Mouse (Mus musculus): Measurements from ENCODE around the gene Trim47. TPM values are rescaled to one million over a fixed set of nuclear protein-coding genes. Genes with fewer than 3 reads are reported as not detected.

Trim47 gene
- polyA plus RNA-seq, 1 experiment from 2014 or later: 13.1 TPM

DNA sequence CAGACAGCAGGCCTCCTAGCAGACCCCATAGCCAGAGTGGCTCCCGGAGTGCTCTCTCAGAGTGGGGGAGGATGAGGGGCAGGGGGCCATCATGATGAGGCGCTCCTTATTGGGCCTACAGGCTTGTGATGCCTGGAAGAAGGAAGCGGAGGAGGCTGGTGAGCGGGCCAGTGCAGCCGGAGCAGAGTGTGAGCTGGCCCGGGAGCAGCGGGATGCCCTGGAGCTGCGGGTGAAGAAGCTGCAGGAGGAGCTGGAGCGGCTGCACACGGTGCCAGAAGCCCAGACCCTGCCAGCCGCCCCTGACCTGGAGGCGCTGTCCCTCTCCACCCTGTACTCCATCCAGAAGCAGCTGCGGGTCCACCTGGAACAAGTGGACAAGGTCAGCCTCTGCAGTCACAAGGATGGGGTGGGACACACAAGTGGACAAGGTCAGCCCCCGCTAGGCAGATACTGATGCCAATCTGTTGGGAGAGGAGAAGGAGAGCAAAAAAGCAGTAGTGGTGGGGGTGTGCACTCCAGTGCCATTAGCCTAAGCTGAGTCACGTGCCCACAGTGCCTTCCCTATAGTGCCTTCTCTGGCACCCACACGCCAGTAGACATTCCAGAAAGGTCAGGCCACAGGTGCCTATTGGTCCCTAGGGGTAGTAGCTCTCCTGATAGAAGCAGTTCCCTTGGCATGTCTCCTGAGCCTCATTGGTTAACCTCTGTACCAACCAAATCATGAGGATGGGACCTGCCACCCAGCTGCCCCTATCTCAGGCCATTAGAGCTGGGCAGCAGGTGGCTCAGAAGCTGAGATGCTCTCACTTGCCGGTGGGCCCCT lies 67.9 kb downstream of the Trim47 start:
- Histone ChIP-seq H3K9ac (ENCODE audit: low read length) (no peak overlapping the region), H3K4me2 (ENCODE audit: low read length) (no peak overlapping the region), H3K27me3 (replicated peaks; ENCODE audit: control insufficient read depth, insufficient read depth, low read length) (no peaks in the 10 kb centered on the region), H3K27ac (ENCODE audit: low read depth) (no peak overlapping the region), H3K4me3 (ENCODE audit: low read depth, low read length) (no peak overlapping the region), H3K36me3 (ENCODE audit: control insufficient read depth, insufficient read depth, low read length) (peaks cover 78% of the 10 kb centered on the region), H3K4me1 (replicated peaks; ENCODE audit: control insufficient read depth, insufficient read depth, low read length) (no peaks in the 10 kb centered on the region), H3K9me3 (ENCODE audit: control insufficient read depth, low read length) (no peaks in the 10 kb centered on the region)
- no peak for ATAC-seq (replicated peaks; ENCODE audit: low FRiP score, low TSS enrichment, low read depth)
- 92% methylated on average over 17 of the region's 17 CpGs for WGBS
- no peak for DNase-seq (ENCODE audit: low spot score)

DNA sequence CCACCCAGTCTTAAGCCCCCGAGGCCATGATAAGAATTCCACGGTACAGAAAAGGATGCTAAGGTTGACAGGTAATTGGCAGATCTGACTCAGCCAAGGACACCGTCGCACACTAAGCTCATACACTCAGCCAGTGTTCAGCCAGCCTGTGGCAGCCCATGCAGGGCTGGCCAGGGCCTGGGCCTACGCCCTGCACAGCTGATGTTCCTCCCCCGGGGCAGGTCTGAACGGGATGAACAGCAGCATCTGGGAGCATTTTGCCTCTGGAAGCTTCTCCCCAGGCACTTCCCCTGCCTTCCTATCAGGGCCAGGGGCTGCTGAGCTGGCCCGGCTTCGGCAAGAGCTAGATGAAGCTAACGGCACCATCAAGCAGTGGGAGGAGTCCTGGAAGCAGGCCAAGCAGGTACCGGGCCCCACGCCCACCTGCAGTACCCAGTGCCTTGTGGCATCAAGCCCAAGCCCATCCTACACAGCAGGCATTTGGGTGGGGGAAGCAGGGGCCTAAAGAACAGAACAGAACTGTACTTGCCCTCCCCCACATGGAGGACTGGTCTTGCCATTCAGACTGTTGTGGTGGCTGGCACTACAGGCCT lies 68.9 kb downstream of the Trim47 start:
- Histone ChIP-seq H3K27ac (ENCODE audit: low read depth) (no peak overlapping the region), H3K27me3 (replicated peaks; ENCODE audit: control insufficient read depth, insufficient read depth, low read length) (no peaks in the 10 kb centered on the region), H3K4me2 (ENCODE audit: low read length) (no peak overlapping the region), H3K9ac (ENCODE audit: low read length) (no peak overlapping the region), H3K36me3 (ENCODE audit: control insufficient read depth, insufficient read depth, low read length) (peaks cover 88% of the 10 kb centered on the region), H3K9me3 (ENCODE audit: control insufficient read depth, low read length) (no peaks in the 10 kb centered on the region), H3K4me1 (replicated peaks; ENCODE audit: control insufficient read depth, insufficient read depth, low read length) (no peaks in the 10 kb centered on the region), H3K4me3 (ENCODE audit: low read depth, low read length) (no peak overlapping the region)
- 85% methylated on average over 12 of the region's 12 CpGs for WGBS
- ATAC-seq (replicated peaks; ENCODE audit: low FRiP score, low TSS enrichment, low read depth) (no peak), DNase-seq (ENCODE audit: low spot score) (no peak)

DNA sequence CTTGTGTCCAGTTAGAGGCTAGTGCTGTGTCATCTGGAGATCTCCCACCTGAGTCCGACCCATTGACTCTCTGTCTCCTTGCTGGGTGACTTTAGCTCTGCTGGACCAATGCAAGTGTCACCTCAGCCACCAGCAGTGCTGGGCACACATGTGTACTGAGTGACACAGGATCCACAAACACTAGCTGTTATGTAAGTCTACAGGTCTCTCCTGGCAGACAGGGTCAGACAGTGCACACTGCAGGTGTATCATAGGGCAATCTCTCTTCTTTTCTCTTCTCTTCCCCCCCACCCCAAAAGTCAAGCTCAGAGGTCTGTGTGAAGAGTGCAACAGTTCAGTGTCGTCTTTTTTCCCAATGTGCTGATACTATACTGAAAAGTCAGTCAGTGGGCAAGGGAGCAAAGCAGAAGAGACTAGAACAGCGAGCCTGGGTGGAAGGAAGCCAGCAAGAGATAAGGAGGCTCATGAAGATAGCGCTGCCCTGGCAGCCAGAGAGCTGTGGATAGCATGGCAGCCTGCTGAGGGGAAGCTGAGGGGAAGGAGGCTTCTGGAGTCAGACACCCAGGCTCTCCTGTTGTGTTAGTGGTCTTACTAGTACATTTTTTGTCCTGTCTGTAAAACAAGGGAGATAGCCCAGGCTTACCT lies 69.7 kb downstream of the Trim47 start:
- Histone ChIP-seq H3K4me2 (ENCODE audit: low read length) (no peak overlapping the region), H3K9ac (ENCODE audit: low read length) (no peak overlapping the region), H3K27me3 (replicated peaks; ENCODE audit: control insufficient read depth, insufficient read depth, low read length) (no peaks in the 10 kb centered on the region), H3K36me3 (ENCODE audit: control insufficient read depth, insufficient read depth, low read length) (peaks cover 95% of the 10 kb centered on the region), H3K27ac (ENCODE audit: low read depth) (no peak overlapping the region), H3K4me1 (replicated peaks; ENCODE audit: control insufficient read depth, insufficient read depth, low read length) (no peaks in the 10 kb centered on the region), H3K4me3 (ENCODE audit: low read depth, low read length) (no peak overlapping the region), H3K9me3 (ENCODE audit: control insufficient read depth, low read length) (no peaks in the 10 kb centered on the region)
- WGBS: 83% methylated on average over 4 of the region's 4 CpGs
- ATAC-seq (replicated peaks; ENCODE audit: low FRiP score, low TSS enrichment, low read depth): no peak
- DNase-seq (ENCODE audit: low spot score): no peak

DNA sequence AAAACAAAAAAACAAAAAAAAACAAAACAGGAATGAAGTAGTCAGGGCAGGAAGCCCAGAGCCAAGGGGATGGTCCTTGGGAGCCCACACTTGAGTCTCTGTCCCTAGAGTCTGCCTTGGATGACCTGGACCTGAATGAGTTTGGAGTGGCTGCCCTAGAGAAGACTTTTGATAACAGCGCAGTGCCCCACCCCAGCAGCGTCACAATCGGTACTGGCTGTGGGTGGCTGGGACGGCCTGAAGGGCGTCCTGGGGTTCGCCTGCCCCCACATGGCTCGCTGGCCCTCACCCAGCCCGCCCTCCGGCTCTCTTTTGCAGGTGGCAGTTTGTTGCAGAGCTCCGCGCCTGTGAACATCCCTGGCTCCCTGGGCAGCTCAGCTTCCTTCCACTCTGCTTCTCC lies 71.1 kb downstream of the Trim47 start:
- H3K27me3 ChIP-seq (replicated peaks; ENCODE audit: control insufficient read depth, insufficient read depth, low read length): no peaks in the 10 kb centered on the region
- no peak for ATAC-seq (replicated peaks; ENCODE audit: low FRiP score, low TSS enrichment, low read depth)
- no peak overlapping the region for H3K4me3 ChIP-seq (ENCODE audit: low read depth, low read length)
- H3K9ac ChIP-seq (ENCODE audit: low read length): no peak overlapping the region
- DNase-seq (ENCODE audit: low spot score): no peak
- peaks cover 98% of the 10 kb centered on the region for H3K36me3 ChIP-seq (ENCODE audit: control insufficient read depth, insufficient read depth, low read length)
- no peaks in the 10 kb centered on the region for H3K4me1 ChIP-seq (replicated peaks; ENCODE audit: control insufficient read depth, insufficient read depth, low read length)
- no peaks in the 10 kb centered on the region for H3K9me3 ChIP-seq (ENCODE audit: control insufficient read depth, low read length)
- no peak overlapping the region for H3K4me2 ChIP-seq (ENCODE audit: low read length)
- no peak overlapping the region for H3K27ac ChIP-seq (ENCODE audit: low read depth)
- WGBS: 94% methylated on average over 11 of the region's 11 CpGs

Other genes with a start within 250 kb of the Trim47 start
- gene Smim5, start 227.2 kb downstream of the Trim47 start, polyA plus RNA-seq (2014; fragmentation: Nextera tagmentation; extraction: Ambion mirVana): 1.1 and 2.5 TPM in 2 replicates
- gene Smim6, start 215.2 kb downstream of the Trim47 start, polyA plus RNA-seq (2014; fragmentation: Nextera tagmentation; extraction: Ambion mirVana): 16.9 and 24.5 TPM in 2 replicates
- 37.3 and 38.6 TPM in 2 replicates for gene Sap30bp, start 193.9 kb downstream of the Trim47 start, polyA plus RNA-seq (2014; fragmentation: Nextera tagmentation; extraction: Ambion mirVana)
- 18.5 and 20.7 TPM in 2 replicates for gene Recql5, start 193.7 kb downstream of the Trim47 start, polyA plus RNA-seq (2014; fragmentation: Nextera tagmentation; extraction: Ambion mirVana)
- 4.8 and 5.5 TPM in 2 replicates for gene Itgb4, start 152.5 kb downstream of the Trim47 start, polyA plus RNA-seq (2014; fragmentation: Nextera tagmentation; extraction: Ambion mirVana)
- 235 and 236 TPM in 2 replicates for gene Galk1, start 114.5 kb downstream of the Trim47 start, polyA plus RNA-seq (2014; fragmentation: Nextera tagmentation; extraction: Ambion mirVana)
- 1,654 and 1,734 TPM in 2 replicates for gene H3f3b, start 99.2 kb downstream of the Trim47 start, polyA plus RNA-seq (2014; fragmentation: Nextera tagmentation; extraction: Ambion mirVana)
- 29.8 and 34.5 TPM in 2 replicates for gene Unk, start 96.9 kb downstream of the Trim47 start, polyA plus RNA-seq (2014; fragmentation: Nextera tagmentation; extraction: Ambion mirVana)
- gene Unc13d, start 49.2 kb downstream of the Trim47 start, polyA plus RNA-seq (2014; fragmentation: Nextera tagmentation; extraction: Ambion mirVana): 2.6 and 3.5 TPM in 2 replicates
- 78.0 and 85.0 TPM in 2 replicates for gene Wbp2, start 40.2 kb downstream of the Trim47 start, polyA plus RNA-seq (2014; fragmentation: Nextera tagmentation; extraction: Ambion mirVana)
- 5.3 and 5.5 TPM in 2 replicates for gene Trim65, start 3.9 kb upstream of the Trim47 start, polyA plus RNA-seq (2014; fragmentation: Nextera tagmentation; extraction: Ambion mirVana)
- 111 and 113 TPM in 2 replicates for gene Mrpl38, start 11.7 kb upstream of the Trim47 start, polyA plus RNA-seq (2014; fragmentation: Nextera tagmentation; extraction: Ambion mirVana)
- 22.8 and 23.3 TPM in 2 replicates for gene Fbf1, start 41.0 kb upstream of the Trim47 start, polyA plus RNA-seq (2014; fragmentation: Nextera tagmentation; extraction: Ambion mirVana)
- gene Ten1, start 71.6 kb upstream of the Trim47 start, polyA plus RNA-seq (2014; fragmentation: Nextera tagmentation; extraction: Ambion mirVana): 88.8 and 93.2 TPM in 2 replicates
- gene Acox1, start 71.8 kb upstream of the Trim47 start, polyA plus RNA-seq (2014; fragmentation: Nextera tagmentation; extraction: Ambion mirVana): 33.3 and 35.1 TPM in 2 replicates
- gene Evpl, start 110.9 kb upstream of the Trim47 start, polyA plus RNA-seq (2014; fragmentation: Nextera tagmentation; extraction: Ambion mirVana): 3.2 and 3.7 TPM in 2 replicates
- gene Srp68, start 147.0 kb upstream of the Trim47 start, polyA plus RNA-seq (2014; fragmentation: Nextera tagmentation; extraction: Ambion mirVana): 78.1 and 83.2 TPM in 2 replicates
- 0.11 and 0.15 TPM in 2 replicates for gene Galr2, start 153.7 kb upstream of the Trim47 start, polyA plus RNA-seq (2014; fragmentation: Nextera tagmentation; extraction: Ambion mirVana)
- 63.8 TPM in 2 replicates for gene Exoc7, start 180.0 kb upstream of the Trim47 start, polyA plus RNA-seq (2014; fragmentation: Nextera tagmentation; extraction: Ambion mirVana)
- 0.95 and 0.97 TPM in 2 replicates for gene Foxj1, start 208.2 kb upstream of the Trim47 start, polyA plus RNA-seq (2014; fragmentation: Nextera tagmentation; extraction: Ambion mirVana)